Mouse (Mus musculus) neural tube, embryonic 13.5 days (tissue): ENCODE results near the gene Il6ra. TPM values are rescaled to one million over a fixed set of nuclear protein-coding genes. Genes with fewer than 3 reads are reported as not detected.

Source experiments
- ATAC-seq: fragments of 200-750 bp; cut with Nextera tagmentation; 2 replicates; pipeline ENCODE4 v1.8.0; 2017; ENCODE audit warnings: low read depth, mild to moderate bottlenecking, moderate TSS enrichment, moderate library complexity
- H3K27ac ChIP-seq: fragments of 300-500 bp; sonication (generic); replicated peaks from 2 replicates; pipeline ENCODE4 v1.5.1; 2015; ENCODE audit warnings: moderate library complexity, mild to moderate bottlenecking, inconsistent platforms
- H3K27me3 ChIP-seq: fragments of 300-500 bp; sonication (generic); 2 replicates; pipeline ENCODE4 v1.6.1; 2015; ENCODE audit warnings: mild to moderate bottlenecking, inconsistent platforms
- H3K36me3 ChIP-seq: fragments of 300-500 bp; sonication (generic); 2 replicates; pipeline ENCODE4 v1.6.1; 2015; ENCODE audit warnings: mild to moderate bottlenecking, inconsistent platforms
- H3K4me1 ChIP-seq: fragments of 300-500 bp; sonication (generic); replicated peaks from 2 replicates; pipeline ENCODE4 v1.6.1; 2015; ENCODE audit warnings: inconsistent platforms
- H3K4me2 ChIP-seq: fragments of 300-500 bp; sonication (generic); 2 replicates; pipeline ENCODE4 v1.6.1; 2015; ENCODE audit warnings: inconsistent platforms, mild to moderate bottlenecking, moderate library complexity
- H3K4me3 ChIP-seq: fragments of 300-500 bp; sonication (generic); 2 replicates; pipeline ENCODE4 v1.5.1; 2015; ENCODE audit warnings: mild to moderate bottlenecking, inconsistent platforms
- H3K9ac ChIP-seq: fragments of 300-500 bp; sonication (generic); 2 replicates; pipeline ENCODE4 v1.6.1; 2015; ENCODE audit warnings: moderate library complexity, mild to moderate bottlenecking, inconsistent platforms
- H3K9me3 ChIP-seq: fragments of 300-500 bp; sonication (generic); 2 replicates; pipeline ENCODE4 v1.6.1; 2016; ENCODE audit warnings: inconsistent platforms
- WGBS: fragments of 180-500 bp; shearing (Covaris S2); methylation state at CpG from one replicate; pipeline ENCODE4 v1.1.7; 2015; 5-methylcytosine and 5-hydroxymethylcytosine counted together
- polyA plus RNA-seq: library from polyadenylated mRNA; unstranded; fragments of >200 nt; fragmentation: Nextera tagmentation; extraction: Ambion mirVana; gene quantifications from 2 replicates; pipeline ENCODE4 v1.2.1, GENCODE M21; 2015

Il6ra gene
- 0.68 and 0.96 TPM in 2 replicates for polyA plus RNA-seq

GRCm38 (mm10) chr3:89912543-89913391 is at the start of gene Il6ra:
Il6ra (minus strand) TSS chr3:89913196.
- Histone ChIP-seq H3K27ac (no peak within 1 kb of the TSS), H3K4me2 (peak within 1 kb of the TSS; percentile 97), H3K9ac (peak within 1 kb of the TSS; percentile 65), H3K36me3 (no peaks in the 10 kb centered on the region), H3K4me1 (peaks cover 16% of the 10 kb centered on the region), H3K9me3 (no peaks in the 10 kb centered on the region), H3K4me3 (peak within 1 kb of the TSS; percentile 53), H3K27me3 (peaks cover 48% of the 10 kb centered on the region)
- peak; percentile 88 for ATAC-seq
- 2% methylated on average over 75 of the region's 75 CpGs for WGBS

GRCm38 (mm10) chr3:89962059-89962750 is 49.2 kb upstream of the Il6ra start:
- no peak for ATAC-seq
- H3K27me3 ChIP-seq = no peaks in the 10 kb centered on the region
- H3K9ac ChIP-seq = peak overlapping the region; percentile 98
- H3K9me3 ChIP-seq = no peaks in the 10 kb centered on the region
- peak overlapping the region; percentile 95 for H3K27ac ChIP-seq
- H3K36me3 ChIP-seq = peaks cover 19% of the 10 kb centered on the region
- peak overlapping the region; percentile 95 for H3K4me2 ChIP-seq
- WGBS = 9% methylated on average over 14 of the region's 14 CpGs
- peaks cover 63% of the 10 kb centered on the region for H3K4me1 ChIP-seq
- H3K4me3 ChIP-seq = peak overlapping the region; percentile 92

- Histone ChIP-seq H3K27me3 (no peaks in the 10 kb centered on the region), H3K4me1 (peaks cover 63% of the 10 kb centered on the region), H3K36me3 (peaks cover 27% of the 10 kb centered on the region), H3K4me3 (peak overlapping the region; percentile 92), H3K9me3 (no peaks in the 10 kb centered on the region), H3K9ac (peak overlapping the region; percentile 98), H3K4me2 (peak overlapping the region; percentile 95), H3K27ac (peak overlapping the region; percentile 95; the same call in 1 of the 2 replicates)
- no peak for ATAC-seq
- 44% methylated on average over 4 of the region's 4 CpGs for WGBS
Measured at GRCm38 (mm10) chr3:89961436-89961835, 48.4 kb upstream of the Il6ra start.

- Histone ChIP-seq H3K36me3 (peaks cover 37% of the 10 kb centered on the region), H3K4me1 (peaks cover 58% of the 10 kb centered on the region), H3K4me3 (peak overlapping the region; percentile 92), H3K27me3 (no peaks in the 10 kb centered on the region), H3K27ac (peak overlapping the region; percentile 95), H3K9ac (peak overlapping the region; percentile 98), H3K9me3 (no peaks in the 10 kb centered on the region), H3K4me2 (peak overlapping the region; percentile 95)
- peak; percentile 89 for ATAC-seq
- WGBS = under 1% methylated on average over 30 of the region's 30 CpGs
Measured at GRCm38 (mm10) chr3:89960469-89960868, 47.5 kb upstream of the Il6ra start.

GRCm38 (mm10) chr3:89959435-89959834 is 46.4 kb upstream of the Il6ra start:
- H3K4me1 ChIP-seq = peaks cover 47% of the 10 kb centered on the region

GRCm38 (mm10) chr3:89957880-89958279 is 44.9 kb upstream of the Il6ra start:
- H3K27ac ChIP-seq = no peak overlapping the region
- no peaks in the 10 kb centered on the region for H3K27me3 ChIP-seq
- no peak for ATAC-seq
- H3K4me2 ChIP-seq = no peak overlapping the region
- no peaks in the 10 kb centered on the region for H3K9me3 ChIP-seq
- peaks cover 60% of the 10 kb centered on the region for H3K36me3 ChIP-seq
- no peak overlapping the region for H3K4me3 ChIP-seq
- peaks cover 40% of the 10 kb centered on the region for H3K4me1 ChIP-seq
- no peak overlapping the region for H3K9ac ChIP-seq
- 94% methylated on average over 9 of the region's 9 CpGs for WGBS

More at GRCm38 (mm10) chr3:89959435-89959834, 46.4 kb upstream of the Il6ra start:
- no peaks in the 10 kb centered on the region for H3K9me3 ChIP-seq
- 70% methylated on average over 4 of the region's 4 CpGs for WGBS
- no peak for ATAC-seq
- H3K27ac ChIP-seq = no peak overlapping the region; the same call in 1 of the 2 replicates
- H3K4me2 ChIP-seq = peak overlapping the region; percentile 95
- H3K27me3 ChIP-seq = no peaks in the 10 kb centered on the region
- H3K36me3 ChIP-seq = peaks cover 44% of the 10 kb centered on the region
- H3K4me3 ChIP-seq = peak overlapping the region; percentile 92
- H3K9ac ChIP-seq = peak overlapping the region; percentile 98

- Histone ChIP-seq H3K9ac (no peak overlapping the region), H3K27ac (no peak overlapping the region), H3K36me3 (peaks cover 75% of the 10 kb centered on the region), H3K9me3 (no peaks in the 10 kb centered on the region), H3K4me2 (no peak overlapping the region), H3K27me3 (no peaks in the 10 kb centered on the region), H3K4me1 (peaks cover 28% of the 10 kb centered on the region), H3K4me3 (no peak overlapping the region)
- ATAC-seq = no peak
- 91% methylated on average over 7 of the region's 7 CpGs for WGBS
Measured at GRCm38 (mm10) chr3:89956177-89956971, 43.4 kb upstream of the Il6ra start.

GRCm38 (mm10) chr3:89953420-89953819 is 40.4 kb upstream of the Il6ra start:
- 3% methylated on average over 4 of the region's 4 CpGs for WGBS
- H3K27ac ChIP-seq = no peak overlapping the region

GRCm38 (mm10) chr3:89948655-89949054 is 35.7 kb upstream of the Il6ra start:
- no peak for ATAC-seq
- no peak overlapping the region for H3K9ac ChIP-seq
- H3K4me3 ChIP-seq = no peak overlapping the region
- H3K4me1 ChIP-seq = no peaks in the 10 kb centered on the region
- H3K9me3 ChIP-seq = no peaks in the 10 kb centered on the region
- 88% methylated on average over 6 of the region's 6 CpGs for WGBS
- H3K27me3 ChIP-seq = no peaks in the 10 kb centered on the region
- H3K4me2 ChIP-seq = no peak overlapping the region
- no peak overlapping the region for H3K27ac ChIP-seq
- H3K36me3 ChIP-seq = peaks cover 100% of the 10 kb centered on the region

More at GRCm38 (mm10) chr3:89953420-89953819, 40.4 kb upstream of the Il6ra start:
- no peak overlapping the region for H3K4me3 ChIP-seq
- no peak overlapping the region for H3K9ac ChIP-seq
- peaks cover 97% of the 10 kb centered on the region for H3K36me3 ChIP-seq
- H3K27me3 ChIP-seq = no peaks in the 10 kb centered on the region
- 0 out of 2 replicates have a peak, but pooled peaks cover under 1% of the 10 kb centered on the region for H3K4me1 ChIP-seq
- no peak overlapping the region for H3K4me2 ChIP-seq
- no peaks in the 10 kb centered on the region for H3K9me3 ChIP-seq
- no peak for ATAC-seq

GRCm38 (mm10) chr3:89948021-89948420 is 35.0 kb upstream of the Il6ra start:
- no peak overlapping the region for H3K9ac ChIP-seq
- H3K27me3 ChIP-seq = no peaks in the 10 kb centered on the region
- no peaks in the 10 kb centered on the region for H3K4me1 ChIP-seq
- no peak overlapping the region for H3K4me2 ChIP-seq
- peaks cover 100% of the 10 kb centered on the region for H3K36me3 ChIP-seq
- no peak overlapping the region for H3K4me3 ChIP-seq
- WGBS = 90% methylated on average over 11 of the region's 11 CpGs
- ATAC-seq = no peak
- H3K27ac ChIP-seq = no peak overlapping the region
- no peaks in the 10 kb centered on the region for H3K9me3 ChIP-seq

GRCm38 (mm10) chr3:89945026-89945425 is 32.0 kb upstream of the Il6ra start:
- no peak overlapping the region for H3K27ac ChIP-seq
- H3K9ac ChIP-seq = no peak overlapping the region
- H3K4me3 ChIP-seq = no peak overlapping the region
- no peak for ATAC-seq
- H3K9me3 ChIP-seq = no peaks in the 10 kb centered on the region
- H3K4me1 ChIP-seq = no peaks in the 10 kb centered on the region
- no peaks in the 10 kb centered on the region for H3K27me3 ChIP-seq
- H3K4me2 ChIP-seq = no peak overlapping the region
- H3K36me3 ChIP-seq = peaks cover 100% of the 10 kb centered on the region
- WGBS = 80% methylated on average over 8 of the region's 8 CpGs
